Mouse (Mus musculus): ENCODE data around the gene Gm11214. TPM values are rescaled to one million over a fixed set of nuclear protein-coding genes. Genes with fewer than 3 reads are reported as not detected.

Gm11214 gene
- polyA plus RNA-seq, 1 experiment from 2014 or later: not detected

- Histone ChIP-seq H3K4me1 (no peaks in the 10 kb centered on the region), H3K27ac (no peak overlapping the region), H3K36me3 (replicated peaks) (no peaks in the 10 kb centered on the region), H3K9me3 (no peaks in the 10 kb centered on the region), H3K27me3 (ENCODE audit: poor library complexity, severe bottlenecking) (no peaks in the 10 kb centered on the region), H3K4me3 (no peak overlapping the region)
- DNase-seq (ENCODE audit: extremely low spot score, low spot score): no peak
Measured at GRCm38 (mm10) chr4:63643956-63644726, 19.0 kb downstream of the Gm11214 start.

GRCm38 (mm10) chr4:63639842-63640241 lies 23.3 kb downstream of the Gm11214 start:
- Histone ChIP-seq H3K4me1 (no peaks in the 10 kb centered on the region), H3K27me3 (ENCODE audit: poor library complexity, severe bottlenecking) (no peaks in the 10 kb centered on the region), H3K4me3 (no peak overlapping the region), H3K9me3 (no peaks in the 10 kb centered on the region), H3K36me3 (replicated peaks) (no peaks in the 10 kb centered on the region), H3K27ac (no peak overlapping the region)
- WGBS: 84% methylated on average over 2 of the region's 2 CpGs
- DNase-seq (ENCODE audit: extremely low spot score, low spot score): no peak

- Histone ChIP-seq H3K9me3 (no peaks in the 10 kb centered on the region), H3K4me1 (no peaks in the 10 kb centered on the region), H3K27me3 (ENCODE audit: poor library complexity, severe bottlenecking) (no peaks in the 10 kb centered on the region), H3K4me3 (no peak overlapping the region), H3K36me3 (replicated peaks) (no peaks in the 10 kb centered on the region), H3K27ac (no peak overlapping the region)
- 59% methylated on average over 1 of the region's 1 CpGs for WGBS
- no peak for DNase-seq (ENCODE audit: extremely low spot score, low spot score)
Measured at GRCm38 (mm10) chr4:63638603-63639002, 24.6 kb downstream of the Gm11214 start.

- H3K4me3 ChIP-seq: no peak overlapping the region
- H3K27me3 ChIP-seq (ENCODE audit: poor library complexity, severe bottlenecking): no peaks in the 10 kb centered on the region
- WGBS: 86% methylated on average over 2 of the region's 2 CpGs
Measured at GRCm38 (mm10) chr4:63633181-63633580, 30.0 kb downstream of the Gm11214 start.

GRCm38 (mm10) chr4:63627111-63627510 lies 36.1 kb downstream of the Gm11214 start:
- H3K4me3 ChIP-seq: no peak overlapping the region
- H3K4me1 ChIP-seq: no peaks in the 10 kb centered on the region
- no peaks in the 10 kb centered on the region for H3K36me3 ChIP-seq (replicated peaks)
- no peaks in the 10 kb centered on the region for H3K27me3 ChIP-seq (ENCODE audit: poor library complexity, severe bottlenecking)
- no peaks in the 10 kb centered on the region for H3K9me3 ChIP-seq
- WGBS: 89% methylated on average over 8 of the region's 8 CpGs
- no peak for DNase-seq (ENCODE audit: extremely low spot score, low spot score)
- H3K27ac ChIP-seq: no peak overlapping the region

More at GRCm38 (mm10) chr4:63633181-63633580, 30.0 kb downstream of the Gm11214 start:
- H3K27ac ChIP-seq: no peak overlapping the region
- H3K36me3 ChIP-seq (replicated peaks): no peaks in the 10 kb centered on the region
- no peaks in the 10 kb centered on the region for H3K4me1 ChIP-seq
- DNase-seq (ENCODE audit: extremely low spot score, low spot score): no peak
- H3K9me3 ChIP-seq: no peaks in the 10 kb centered on the region

DNA sequence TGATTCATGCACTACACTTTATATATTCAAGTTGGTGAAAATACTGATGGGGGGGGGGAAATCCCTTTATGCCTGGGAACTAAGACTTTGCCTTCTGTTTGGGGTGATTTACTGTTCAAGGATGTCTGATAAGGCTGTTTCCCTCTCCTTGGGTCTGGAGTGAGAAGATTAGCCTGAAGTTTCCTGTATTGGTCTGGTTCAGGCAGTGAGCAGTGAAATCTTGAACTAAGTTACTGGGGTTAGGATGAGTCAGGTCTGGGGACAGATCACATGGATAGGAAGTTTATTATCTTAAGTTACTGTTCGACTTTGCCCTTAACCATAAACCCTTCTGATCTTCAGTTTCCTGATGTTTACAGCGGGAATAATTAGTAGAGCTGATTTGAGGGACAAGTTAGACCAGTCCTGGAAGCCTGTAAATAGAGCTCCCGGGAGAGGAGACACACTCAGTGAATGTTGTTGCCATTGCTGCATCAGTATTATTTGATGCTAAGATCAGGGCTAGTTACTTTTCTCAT lies 37.6 kb downstream of the Gm11214 start:
- WGBS: 76% methylated on average over 3 of the region's 3 CpGs
- Histone ChIP-seq H3K4me3 (no peak overlapping the region), H3K4me1 (no peaks in the 10 kb centered on the region), H3K27me3 (ENCODE audit: poor library complexity, severe bottlenecking) (no peaks in the 10 kb centered on the region), H3K9me3 (no peaks in the 10 kb centered on the region), H3K27ac (no peak overlapping the region), H3K36me3 (replicated peaks) (no peaks in the 10 kb centered on the region)
- no peak for DNase-seq (ENCODE audit: extremely low spot score, low spot score)

- WGBS: 52% methylated on average over 5 of the region's 5 CpGs
- no peak within 1 kb of the TSS for H3K4me3 ChIP-seq
Measured at GRCm38 (mm10) chr4:63622378-63622835, 40.8 kb downstream of the Gm11214 start, which contains the start of gene Tex48. Gene Tex48, minus strand, starts transcription at chr4:63622428.

GRCm38 (mm10) chr4:63621861-63622260 lies 41.3 kb downstream of the Gm11214 start:
- no peak for DNase-seq (ENCODE audit: extremely low spot score, low spot score)
- Histone ChIP-seq H3K27ac (no peak overlapping the region), H3K4me1 (no peaks in the 10 kb centered on the region), H3K27me3 (ENCODE audit: poor library complexity, severe bottlenecking) (no peaks in the 10 kb centered on the region), H3K4me3 (no peak overlapping the region), H3K9me3 (no peaks in the 10 kb centered on the region), H3K36me3 (replicated peaks) (no peaks in the 10 kb centered on the region)
- 76% methylated on average over 2 of the region's 2 CpGs for WGBS

More at GRCm38 (mm10) chr4:63622378-63622835, 40.8 kb downstream of the Gm11214 start, which contains the start of gene Tex48:
- H3K9me3 ChIP-seq: no peaks in the 10 kb centered on the region
- peak; percentile 52 for DNase-seq (ENCODE audit: extremely low spot score, low spot score)
- no peaks in the 10 kb centered on the region for H3K36me3 ChIP-seq (replicated peaks)
- H3K4me1 ChIP-seq: no peaks in the 10 kb centered on the region
- no peak within 1 kb of the TSS for H3K27ac ChIP-seq
- no peaks in the 10 kb centered on the region for H3K27me3 ChIP-seq (ENCODE audit: poor library complexity, severe bottlenecking)

Other genes starting within 250 kb of the Gm11214 start
- 4.6 and 5.1 TPM in 2 replicates for gene Whrn, start 167.4 kb downstream of the Gm11214 start, polyA plus RNA-seq (2016; fragmentation: Nextera tagmentation; extraction: Ambion mirVana)
- gene Atp6v1g1, start 118.6 kb downstream of the Gm11214 start, polyA plus RNA-seq (2016; fragmentation: Nextera tagmentation; extraction: Ambion mirVana): 234 and 239 TPM in 2 replicates
- gene Tmem268, start 104.6 kb downstream of the Gm11214 start, polyA plus RNA-seq (2016; fragmentation: Nextera tagmentation; extraction: Ambion mirVana): 9.1 and 9.5 TPM in 2 replicates
- gene Gm11213, start 58.1 kb downstream of the Gm11214 start, polyA plus RNA-seq (2016; fragmentation: Nextera tagmentation; extraction: Ambion mirVana): not detected in 2 replicates
- gene Tex48, start 41.0 kb downstream of the Gm11214 start, polyA plus RNA-seq (2016; fragmentation: Nextera tagmentation; extraction: Ambion mirVana): not detected in 2 replicates
- not detected in 2 replicates for gene Tnfsf15, start 81.7 kb upstream of the Gm11214 start, polyA plus RNA-seq (2016; fragmentation: Nextera tagmentation; extraction: Ambion mirVana)
- gene Tnfsf8, start 198.0 kb upstream of the Gm11214 start, polyA plus RNA-seq (2016; fragmentation: Nextera tagmentation; extraction: Ambion mirVana): not detected in 2 replicates